Mouse (Mus musculus) retina, adult 2 months (tissue): ENCODE measurements at regions not wholly inside any gene's neighbourhood (a gene's known extent, or its start where the extent isn't known, plus 50 kb on each side); places are given as distances from the start of the nearest gene placed in this dataset.
"Not testable (repeated sequence)": the region's sequence is repeated elsewhere in the genome, so short reads cannot be mapped to it uniquely, and the experiment has no call there.

Experiments
- DNase-seq: peaks from one replicate; pipeline ENCODE4 v3.0.0-alpha.2; 2012; ENCODE audit warnings: low read depth, low spot score

- no peak for DNase-seq
Measured at GRCm38 (mm10) chr1:194565574-194565973, 52.4 kb upstream of the Plxna2 start.

GRCm38 (mm10) chr1:194563946-194564345 lies 54.1 kb upstream of the Plxna2 start:
- no peak for DNase-seq

- no peak for DNase-seq
Measured at GRCm38 (mm10) chr1:194561098-194561497, 56.9 kb upstream of the Plxna2 start.

- DNase-seq: no peak
Measured at GRCm38 (mm10) chr1:194548661-194549060, 69.4 kb upstream of the Plxna2 start.

GRCm38 (mm10) chr1:194548243-194548642 lies 69.8 kb upstream of the Plxna2 start:
- DNase-seq: no peak

- DNase-seq: no peak
Measured at GRCm38 (mm10) chr1:194540923-194541322, 77.1 kb upstream of the Plxna2 start.

GRCm38 (mm10) chr1:194527342-194528165 lies 90.5 kb upstream of the Plxna2 start:
- DNase-seq: no peak

- DNase-seq: no peak
Measured at GRCm38 (mm10) chr1:194524976-194525375, 93.0 kb upstream of the Plxna2 start.

GRCm38 (mm10) chr1:194521216-194521615 lies 96.8 kb upstream of the Plxna2 start:
- peak; percentile 20 for DNase-seq

GRCm38 (mm10) chr1:194519509-194520220 lies 98.4 kb upstream of the Plxna2 start:
- DNase-seq: no peak

GRCm38 (mm10) chr1:194516136-194516535 lies 101.9 kb upstream of the Plxna2 start:
- DNase-seq: no peak

GRCm38 (mm10) chr1:194508314-194508713 lies 109.7 kb upstream of the Plxna2 start:
- no peak for DNase-seq

- DNase-seq: no peak
Measured at GRCm38 (mm10) chr1:194505826-194506225, 112.2 kb upstream of the Plxna2 start.

- DNase-seq: no peak
Measured at GRCm38 (mm10) chr1:194504207-194504606, 113.8 kb upstream of the Plxna2 start.

- DNase-seq: no peak
Measured at GRCm38 (mm10) chr1:194503517-194503916, 114.5 kb upstream of the Plxna2 start.

- DNase-seq: no peak
Measured at GRCm38 (mm10) chr1:194496424-194496823, 121.6 kb upstream of the Plxna2 start.

GRCm38 (mm10) chr1:194491111-194491510 lies 126.9 kb upstream of the Plxna2 start:
- no peak for DNase-seq

GRCm38 (mm10) chr1:194488126-194488525 lies 129.9 kb upstream of the Plxna2 start:
- no peak for DNase-seq

- no peak for DNase-seq
Measured at GRCm38 (mm10) chr1:194482717-194483059, 135.3 kb upstream of the Plxna2 start.

- DNase-seq: no peak
Measured at GRCm38 (mm10) chr1:194482001-194482716, 135.9 kb upstream of the Plxna2 start.

- DNase-seq: not testable (repeated sequence)
Measured at GRCm38 (mm10) chr1:194471281-194471680, 146.7 kb upstream of the Plxna2 start.

- DNase-seq: no peak
Measured at GRCm38 (mm10) chr1:194452480-194452879, 165.5 kb upstream of the Plxna2 start.
